Comparison of ENCODE assay signal across 9 mouse cellular contexts in genomic region chr12:108605521-108606281, GRCm38 (mm10). TPM values are rescaled to one million over a fixed set of nuclear protein-coding genes. Genes with fewer than 3 reads are reported as not detected.
A peak's percentile ranks its signal among the peaks of the same experiment; 100 is the strongest.
DNase-seq lines count a peak whose midpoint lies in the region; ATAC-seq lines count a peak whose summit lies in the region.
"Had no signal": no experiment of that assay in that cellular context is flagged by ENCODE, and none has a peak within 500 bp of the region (broad histone marks: within the 10 kb centered on the region; RNA-seq: fewer than 3 reads in every experiment).

No protein-coding gene starts in this region.

- peak overlapping the region; percentile 20; the same call in 1 of the 2 replicates for H3K9ac ChIP-seq in heart, embryonic 12.5 days
- peak overlapping the region; percentile 27 for H3K9ac ChIP-seq in forebrain, embryonic 11.5 days (ENCODE audit: low read length)
- H3K9ac ChIP-seq: liver, embryonic 15.5 days had no signal

- peaks cover 54% of the 10 kb centered on the region for H3K4me1 ChIP-seq in heart, embryonic 12.5 days (replicated peaks)
- H3K4me1 ChIP-seq in forebrain, embryonic 11.5 days (replicated peaks; ENCODE audit: control insufficient read depth, insufficient read depth, low read length) = peaks cover 24% of the 10 kb centered on the region
- H3K4me1 ChIP-seq: liver, embryonic 15.5 days had no signal

- DNase-seq in heart, adult 9 months (ENCODE audit: low spot score in 2 of 2) = no peak
- DNase-seq in forebrain, embryonic 11.5 days (ENCODE audit: low spot score) = peak; percentile 55
- peak; percentile 17 to 37 for DNase-seq in left cerebral cortex, adult 18-20 months (ENCODE audit: low spot score in 2 of 2)
- DNase-seq in retina, embryonic 14.5 days (ENCODE audit: low spot score) = peak; percentile 55
- no peak for DNase-seq in kidney, postnatal 36 days
- DNase-seq in Muller cell, postnatal 12 days (ENCODE audit: inconsistent ontology term) = no peak
- no peak for DNase-seq in spleen, postnatal 4 days (ENCODE audit: low spot score in 2 of 2)

- no peak overlapping the region for H3K4me3 ChIP-seq in heart, embryonic 12.5 days
- H3K4me3 ChIP-seq in forebrain, embryonic 11.5 days (ENCODE audit: low read depth, low read length) = no peak overlapping the region
- H3K4me3 ChIP-seq: liver, embryonic 15.5 days had no signal

- no peaks in the 10 kb centered on the region for H3K9me3 ChIP-seq in heart, embryonic 12.5 days (replicated peaks)
- no peaks in the 10 kb centered on the region for H3K9me3 ChIP-seq in forebrain, embryonic 11.5 days (ENCODE audit: control insufficient read depth, low read length)
- H3K9me3 ChIP-seq: liver, embryonic 15.5 days had no signal

- H3K27ac ChIP-seq in heart, embryonic 12.5 days (ENCODE audit: poor library complexity, severe bottlenecking) = no peak overlapping the region
- peak overlapping the region; percentile 47; the same call in 1 of the 2 replicates for H3K27ac ChIP-seq in forebrain, embryonic 11.5 days (ENCODE audit: low read depth, low read length)
- H3K27ac ChIP-seq: liver, embryonic 15.5 days had no signal

- WGBS in heart, embryonic 12.5 days = 50% methylated on average over 12 of the region's 12 CpGs
- 23% methylated on average over 12 of the region's 12 CpGs for whole genome bisulfite sequencing in forebrain, embryonic 11.5 days

- no peaks in the 10 kb centered on the region for H3K27me3 ChIP-seq in heart, embryonic 12.5 days (replicated peaks)
- no peaks in the 10 kb centered on the region for H3K27me3 ChIP-seq in forebrain, embryonic 11.5 days (ENCODE audit: control insufficient read depth, insufficient read depth, low read length)
- H3K27me3 ChIP-seq: liver, embryonic 15.5 days had no signal

- ATAC-seq in heart, embryonic 12.5 days (ENCODE audit: insufficient number of reproducible peaks, low FRiP score) = no peak
- peak; percentile 79 for ATAC-seq in forebrain, embryonic 11.5 days (replicated peaks; ENCODE audit: low FRiP score)

- H3K36me3 ChIP-seq in heart, embryonic 12.5 days = no peaks in the 10 kb centered on the region
- no peaks in the 10 kb centered on the region for H3K36me3 ChIP-seq in forebrain, embryonic 11.5 days (ENCODE audit: control insufficient read depth, insufficient read depth, low read length)
- H3K36me3 ChIP-seq: liver, embryonic 15.5 days had no signal

- peak overlapping the region; percentile 14; the same call in 1 of the 2 replicates for H3K4me2 ChIP-seq in heart, embryonic 12.5 days
- peak overlapping the region; percentile 29; the same call in 1 of the 2 replicates for H3K4me2 ChIP-seq in forebrain, embryonic 11.5 days (ENCODE audit: low read depth, low read length, severe bottlenecking)
- H3K4me2 ChIP-seq: liver, embryonic 15.5 days had no signal

RNA-seq across cellular contexts. Expression of gene Evl, which starts 51.2 kb away (rescaled TPM):
- polyA plus RNA-seq in heart, embryonic 12.5 days (2016; fragmentation: Nextera tagmentation; extraction: Ambion mirVana) = 43.0 and 43.1 TPM in 2 replicates
- polyA plus RNA-seq in forebrain, embryonic 11.5 days (2014; fragmentation: Nextera tagmentation; extraction: Ambion mirVana) = 111 and 112 TPM in 2 replicates
- 100 to 1,000 TPM; 241 to 261 TPM for total RNA-seq in left cerebral cortex, adult 18-20 months (2021)

Comparison
In these comparisons a context has a peak if more than half of its experiments do, and no peak if none do; other contexts are left out.
1. DNase-seq: peak in forebrain, embryonic 11.5 days (single experiment), left cerebral cortex, adult 18-20 months (2 of 2) and retina, embryonic 14.5 days (single experiment); none in heart, adult 9 months (0 of 2), kidney, postnatal 36 days (0 of 2), Muller cell, postnatal 12 days (single experiment) and spleen, postnatal 4 days (0 of 2).